ENCODE assay signal across 22 mouse cellular contexts in genomic region chr17:29775836-29776235, GRCm38 (mm10).
"Had no signal": no experiment of that assay in that cellular context is flagged by ENCODE, and none has a peak within 500 bp of the region (broad histone marks: within the 10 kb centered on the region; RNA-seq: fewer than 3 reads in every experiment).

No protein-coding gene starts in this region.

- DNase-seq: liver, postnatal 0 days; lung, adult 2 months; lung, postnatal 14 days; lung, postnatal 36 days; midbrain, embryonic 14.5 days; retina, postnatal 1 day; right cerebral cortex, adult 18-20 months; right cerebral cortex, postnatal 25 days; right cerebral cortex, postnatal 4 days; spleen, adult 18-20 months; thymus, adult 18-20 months; thymus, postnatal 14 days; thymus, postnatal 36 days had no signal

- H3K9ac ChIP-seq: liver, postnatal 0 days; lung, embryonic 15.5 days; neural tube, embryonic 13.5 days; neural tube, embryonic 15.5 days had no signal

- H3K27ac ChIP-seq: lung, embryonic 15.5 days; macrophage; neural tube, embryonic 13.5 days; neural tube, embryonic 15.5 days had no signal

- H3K4me1 ChIP-seq: lung, embryonic 15.5 days had no signal

- H3K4me2 ChIP-seq: lung, embryonic 15.5 days; neural tube, embryonic 13.5 days; neural tube, embryonic 15.5 days had no signal

- H3K9me3 ChIP-seq: lung, embryonic 15.5 days; midbrain, embryonic 10.5 days; neural tube, embryonic 13.5 days; neural tube, embryonic 15.5 days had no signal

- H3K27me3 ChIP-seq: neural tube, embryonic 13.5 days had no signal

- H3K36me3 ChIP-seq: lung, embryonic 15.5 days; midbrain, embryonic 10.5 days; neural tube, embryonic 13.5 days; neural tube, embryonic 15.5 days had no signal

- ATAC-seq: liver, postnatal 0 days; lung, postnatal 0 days; midbrain, embryonic 16.5 days had no signal

- H3K4me3 ChIP-seq: lung, embryonic 15.5 days; megakaryocyte, embryonic 14.5 days; midbrain, embryonic 10.5 days; myocyte; neural tube, embryonic 13.5 days; neural tube, embryonic 15.5 days had no signal
